Mouse (Mus musculus): Measurements from ENCODE around the gene Plin5.
"Not testable (repeated sequence)": the region's sequence is repeated elsewhere in the genome, so short reads cannot be mapped to it uniquely, and the experiment has no call there.

The Plin5 gene

DNA sequence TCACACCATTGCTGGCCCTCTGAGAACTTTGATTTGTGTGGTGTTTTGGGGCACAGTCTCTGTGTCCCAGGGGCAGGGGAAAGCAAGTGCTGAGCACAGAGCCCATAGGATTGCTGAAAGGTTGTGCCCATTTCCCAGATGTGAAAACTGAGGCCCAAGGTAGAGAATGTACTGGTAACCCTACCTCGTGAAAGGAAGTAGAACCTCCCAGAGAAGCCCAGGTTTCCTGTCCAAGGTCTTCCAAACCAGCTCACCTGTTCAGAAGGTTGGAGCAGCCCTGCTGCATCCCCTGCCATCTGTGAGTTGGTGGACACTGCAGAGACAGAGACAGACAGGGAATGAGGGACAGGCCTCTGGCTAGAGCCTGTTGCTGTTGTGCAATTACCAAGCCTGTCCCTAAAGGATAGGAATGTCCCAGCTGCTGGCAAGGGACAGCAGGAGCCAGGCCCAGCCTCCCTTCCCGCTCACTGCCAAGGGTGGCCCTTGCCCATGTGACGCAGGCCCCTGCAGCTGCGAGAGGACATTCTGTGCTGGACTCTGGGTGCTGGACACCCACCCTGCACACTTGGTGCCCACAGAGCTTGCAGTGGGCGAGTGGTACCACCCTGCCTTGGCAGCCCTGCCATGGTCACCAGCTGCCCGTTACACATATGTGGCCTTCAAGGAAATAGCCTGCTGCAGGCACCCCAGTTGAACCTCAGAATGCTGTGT is 8.9 kb downstream of the Plin5 start:
- no peak for DNase-seq (ENCODE audit: low read depth, low spot score)

DNA sequence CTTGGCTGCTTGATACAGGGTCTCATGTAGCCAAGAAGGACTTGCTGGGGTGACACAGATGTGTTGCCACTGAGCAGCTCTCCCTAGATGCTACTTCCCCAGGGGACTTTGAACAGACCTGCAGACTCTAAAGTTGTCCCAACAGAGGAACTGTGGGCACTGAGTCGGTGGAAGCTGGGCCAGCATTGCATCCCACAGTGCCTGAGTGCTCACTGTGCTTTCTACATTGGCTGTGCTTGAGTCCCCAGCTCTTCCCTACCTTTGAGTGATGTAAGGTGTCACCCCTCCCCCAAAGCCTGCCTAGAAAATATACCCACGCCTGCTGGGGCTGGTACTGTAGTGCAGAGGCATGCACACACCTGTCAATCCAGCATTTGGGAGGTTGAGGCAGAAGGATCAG is 9.7 kb downstream of the Plin5 start:
- no peak for DNase-seq (ENCODE audit: low read depth, low spot score)

DNA sequence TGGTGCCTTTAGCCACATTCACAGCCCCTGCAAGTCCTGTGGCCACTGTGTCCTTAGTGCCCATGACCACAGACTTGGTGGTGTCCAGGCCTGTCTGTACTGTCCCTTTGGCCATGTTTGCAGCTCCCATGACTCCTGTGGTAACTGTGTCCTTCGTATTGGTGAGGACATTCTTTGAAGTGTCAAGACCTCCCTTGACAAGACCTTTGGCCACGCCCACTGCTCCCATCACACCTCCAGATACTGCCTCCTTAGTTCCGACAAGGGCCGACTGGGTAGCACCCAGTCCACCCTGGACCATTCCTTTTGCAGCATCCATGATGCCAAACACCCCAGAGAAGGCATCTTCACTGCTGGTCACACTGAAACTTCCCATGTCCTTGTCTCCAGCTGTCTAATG is 10.4 kb downstream of the Plin5 start:
- DNase-seq (ENCODE audit: low read depth, low spot score), result no peak

DNA sequence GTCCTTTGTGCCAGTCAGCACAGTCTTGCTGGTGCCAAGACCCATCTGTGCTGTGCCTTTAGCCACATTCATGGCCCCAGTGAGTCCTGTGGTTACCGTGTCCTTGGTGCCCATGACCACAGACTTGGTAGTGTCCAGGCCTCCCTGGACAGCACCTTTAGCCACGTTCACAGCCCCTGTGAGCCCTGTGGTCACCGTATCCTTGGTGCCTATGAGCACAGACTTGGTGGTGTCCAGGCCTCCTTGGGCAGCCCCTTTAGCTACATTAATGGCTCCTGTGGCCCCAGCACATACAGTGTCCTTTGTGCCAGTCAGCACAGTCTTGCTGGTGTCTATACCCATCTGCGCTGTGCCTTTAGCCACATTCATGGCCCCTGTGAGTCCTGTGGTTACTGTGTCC is 11.0 kb downstream of the Plin5 start:
- DNase-seq (ENCODE audit: low read depth, low spot score), result not testable (repeated sequence)

DNA sequence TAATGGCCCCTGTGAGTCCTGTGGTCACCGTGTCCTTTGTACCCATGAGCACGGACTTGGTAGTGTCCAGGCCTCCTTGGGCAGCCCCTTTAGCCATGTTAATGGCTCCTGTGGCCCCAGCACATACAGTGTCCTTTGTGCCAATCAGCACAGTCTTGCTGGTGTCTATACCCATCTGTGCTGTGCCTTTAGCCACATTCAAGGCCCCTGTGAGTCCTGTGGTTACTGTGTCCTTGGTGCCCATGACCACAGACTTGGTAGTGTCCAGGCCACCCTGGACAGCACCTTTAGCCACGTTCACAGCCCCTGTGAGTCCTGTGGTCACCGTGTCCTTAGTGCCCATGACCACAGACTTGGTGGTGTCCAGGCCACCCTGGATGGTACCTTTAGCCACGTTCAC is 12.6 kb downstream of the Plin5 start:
- DNase-seq (ENCODE audit: low read depth, low spot score), result not testable (repeated sequence)

DNA sequence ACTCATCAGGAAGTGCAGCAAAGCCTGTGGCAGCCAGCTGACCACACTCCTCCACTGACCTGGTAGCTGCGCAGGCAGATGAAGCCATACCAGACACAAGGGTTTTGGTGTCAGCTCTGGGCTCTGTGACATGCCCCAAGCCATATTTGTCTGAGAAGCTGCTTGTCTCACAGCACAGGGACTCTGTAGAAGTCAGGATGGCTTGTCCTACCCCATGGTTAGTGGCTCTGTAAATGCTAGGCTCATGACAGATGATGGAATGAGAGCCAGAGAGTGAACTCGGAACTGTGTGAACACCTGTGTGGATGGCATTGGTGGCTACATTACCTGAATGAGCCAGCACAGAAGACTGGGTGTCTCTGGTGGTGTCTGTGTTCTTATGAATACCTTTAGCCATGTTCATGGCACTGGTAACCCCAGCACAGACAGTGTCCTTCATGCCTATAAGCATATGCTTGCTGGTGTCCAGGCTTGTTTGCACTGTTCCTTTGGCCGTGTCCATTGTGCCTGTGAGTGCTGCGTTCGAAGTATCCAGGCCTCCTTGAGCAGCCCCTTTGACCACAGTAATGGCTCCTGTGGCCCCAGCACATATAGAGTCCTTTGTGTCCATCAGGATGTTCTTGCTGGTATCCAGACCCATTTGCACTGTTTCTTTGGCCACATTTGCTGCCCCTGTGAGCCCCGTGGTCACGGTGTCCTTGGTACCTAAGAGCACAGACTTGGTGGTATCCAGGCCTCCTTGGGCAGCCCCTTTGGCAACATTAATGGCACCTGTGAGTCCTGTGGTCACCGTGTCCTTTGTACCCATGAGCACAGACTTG is 13.7 kb downstream of the Plin5 start:
- no peak for DNase-seq (ENCODE audit: low read depth, low spot score)

DNA sequence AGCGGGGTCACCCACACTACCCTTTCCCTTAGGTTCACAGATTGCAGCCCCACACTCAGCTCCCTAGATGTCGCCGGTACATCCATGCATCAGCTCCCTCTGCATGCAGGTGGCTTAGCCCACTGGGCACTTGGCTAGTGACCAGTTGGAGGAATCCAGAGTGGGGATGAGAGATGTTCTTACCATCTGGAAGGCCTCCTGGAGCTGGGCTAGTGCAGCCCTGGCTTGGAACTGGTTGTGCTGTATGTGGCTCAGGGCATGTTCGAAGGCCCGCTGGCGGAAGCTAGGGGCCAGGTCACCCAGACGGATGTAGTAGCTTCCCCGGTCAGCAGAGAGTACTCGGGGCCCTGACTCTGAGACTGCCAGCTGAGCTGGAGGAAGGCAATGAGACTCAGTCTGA is 14.5 kb downstream of the Plin5 start:
- no peak for DNase-seq (ENCODE audit: low read depth, low spot score)

DNA sequence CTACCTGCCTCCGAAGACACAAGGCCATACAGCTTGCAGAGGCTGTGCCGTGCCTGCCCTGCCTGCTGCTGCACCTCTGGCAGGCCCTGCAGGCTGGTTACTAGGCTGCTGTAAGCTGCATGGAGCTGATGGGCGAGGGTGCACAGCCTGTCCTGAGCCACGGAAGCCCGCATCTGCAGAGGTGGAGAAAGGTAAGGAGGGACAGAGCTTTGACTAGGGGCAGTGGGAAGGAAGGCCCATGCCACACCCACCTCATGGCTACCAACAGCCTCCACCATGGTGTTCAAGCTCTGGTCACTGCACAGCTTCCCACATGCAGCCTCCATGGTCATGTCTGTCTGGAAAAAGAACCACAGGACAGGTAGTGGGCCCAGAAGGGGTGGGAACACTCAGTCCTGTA is 15.2 kb downstream of the Plin5 start:
- no peak for DNase-seq (ENCODE audit: low read depth, low spot score)

DNA sequence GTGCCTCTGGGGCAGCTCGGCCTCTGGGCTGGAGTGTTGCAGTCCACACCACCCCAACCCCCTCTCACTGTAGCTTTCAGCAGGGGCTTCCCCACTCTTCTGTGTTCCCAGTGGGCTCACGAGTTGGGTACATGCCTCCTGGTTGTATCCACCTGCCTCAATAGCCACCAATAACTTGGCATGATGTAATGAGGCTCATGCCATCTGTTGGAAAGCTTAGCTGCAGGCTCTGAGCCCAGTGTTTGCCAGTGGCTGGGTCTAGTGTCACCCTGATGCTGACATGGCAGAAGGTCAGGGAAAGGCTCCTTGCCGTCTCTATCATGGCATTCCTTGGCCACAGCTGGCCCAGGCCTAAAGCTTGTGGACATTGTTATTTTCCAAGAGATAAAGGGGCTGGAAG is 16.6 kb downstream of the Plin5 start:
- no peak for DNase-seq (ENCODE audit: low read depth, low spot score)

DNA sequence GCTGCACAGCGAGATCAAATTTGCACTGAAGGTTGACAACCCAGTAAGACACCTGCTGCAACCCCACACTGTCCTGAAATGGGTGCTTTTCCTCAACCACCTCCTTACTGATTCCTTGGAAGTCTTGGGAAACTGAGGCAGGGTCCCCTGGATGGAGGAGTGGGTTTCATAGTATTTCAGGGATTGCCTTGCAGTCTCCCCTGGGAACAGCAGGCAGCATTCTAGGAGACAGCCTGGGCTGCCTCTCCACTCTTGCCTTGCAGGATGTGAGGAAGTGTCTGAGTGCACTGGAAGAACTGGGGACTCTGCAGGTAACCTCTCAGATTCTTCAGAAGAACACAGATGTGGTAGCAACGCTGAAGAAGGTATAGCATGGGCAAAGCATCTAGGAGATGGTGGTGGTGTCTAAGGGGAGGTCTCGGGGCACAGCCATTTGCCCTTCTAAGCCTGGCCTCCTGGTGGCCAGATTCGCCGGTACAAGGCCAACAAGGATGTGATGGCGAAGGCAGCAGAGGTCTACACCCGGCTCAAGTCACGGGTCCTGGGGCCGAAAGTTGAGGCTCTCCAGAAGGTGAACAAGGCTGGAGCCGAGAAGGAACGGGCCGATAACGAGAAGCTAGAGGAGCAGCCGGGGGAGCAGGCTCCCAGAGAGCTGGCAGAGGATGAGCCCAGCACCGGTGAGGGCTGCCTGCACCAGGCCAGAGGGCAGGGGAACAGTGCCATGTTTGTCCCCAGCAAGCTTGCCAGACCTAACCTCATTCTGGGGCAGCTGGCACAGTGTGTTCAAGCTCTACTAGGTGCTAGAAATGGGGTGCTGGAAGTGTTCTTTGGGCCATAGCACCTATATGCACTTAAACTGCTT is 18.5 kb downstream of the Plin5 start:
- DNase-seq (ENCODE audit: low read depth, low spot score), result no peak

DNA sequence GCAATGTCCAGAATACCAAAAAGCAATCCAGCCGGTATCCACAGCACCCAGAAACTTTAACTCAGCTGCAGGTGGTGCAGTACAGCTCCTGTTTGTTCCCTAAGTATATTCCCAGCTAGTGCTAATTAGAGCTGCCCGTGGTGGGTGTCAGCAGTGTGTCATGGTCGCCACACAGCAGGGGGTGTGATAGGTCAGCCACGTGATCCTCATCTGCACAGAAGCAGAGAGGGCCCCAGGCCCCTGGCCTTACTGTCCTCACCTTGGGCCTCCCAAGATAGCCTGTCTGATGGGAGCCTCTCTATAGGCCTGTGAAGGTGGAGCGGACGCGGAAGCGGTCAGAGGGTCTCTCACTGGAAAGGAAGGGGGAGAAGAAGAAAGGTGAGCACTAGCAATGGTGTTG is 19.2 kb downstream of the Plin5 start:
- no peak for DNase-seq (ENCODE audit: low read depth, low spot score)

DNA sequence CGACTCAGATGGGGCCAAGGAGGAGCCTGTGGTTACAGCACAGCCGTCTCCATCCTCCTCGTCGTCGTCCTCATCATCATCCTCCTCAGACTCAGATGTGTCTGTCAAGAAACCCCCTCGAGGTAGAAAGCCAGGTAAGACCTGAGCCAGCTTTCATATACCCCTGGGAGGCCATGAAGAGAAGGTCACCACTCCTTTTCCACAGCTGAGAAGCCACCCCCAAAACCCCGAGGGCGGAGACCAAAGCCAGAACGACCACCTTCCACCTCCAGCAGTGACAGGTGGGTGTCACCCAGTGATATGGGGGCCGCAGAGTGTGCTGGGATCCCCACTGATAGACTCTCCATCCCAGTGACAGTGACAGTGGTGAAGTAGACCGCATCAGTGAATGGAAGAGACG is 20.5 kb downstream of the Plin5 start:
- DNase-seq (ENCODE audit: low read depth, low spot score), result no peak

DNA sequence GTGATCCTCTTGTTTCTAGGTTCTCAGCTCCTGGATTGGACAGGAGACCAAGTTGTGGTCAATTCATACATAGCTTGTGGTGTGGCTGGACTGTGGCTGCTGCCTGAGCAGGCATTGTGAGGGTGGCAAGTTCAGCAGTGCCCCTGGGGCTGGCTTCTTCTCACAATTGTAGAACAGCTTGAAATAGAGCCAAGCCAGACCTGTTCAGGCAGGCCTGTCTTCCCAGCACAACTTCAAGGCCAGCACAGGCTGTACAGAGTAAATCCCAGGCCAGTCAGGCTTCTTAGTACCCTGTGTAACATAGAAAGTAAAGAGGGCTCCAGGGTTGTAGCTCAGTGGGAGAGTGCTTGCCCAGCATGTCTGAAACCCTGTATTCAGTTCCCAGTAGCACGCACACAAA is 24.6 kb downstream of the Plin5 start:
- DNase-seq (ENCODE audit: low read depth, low spot score), result no peak

DNA sequence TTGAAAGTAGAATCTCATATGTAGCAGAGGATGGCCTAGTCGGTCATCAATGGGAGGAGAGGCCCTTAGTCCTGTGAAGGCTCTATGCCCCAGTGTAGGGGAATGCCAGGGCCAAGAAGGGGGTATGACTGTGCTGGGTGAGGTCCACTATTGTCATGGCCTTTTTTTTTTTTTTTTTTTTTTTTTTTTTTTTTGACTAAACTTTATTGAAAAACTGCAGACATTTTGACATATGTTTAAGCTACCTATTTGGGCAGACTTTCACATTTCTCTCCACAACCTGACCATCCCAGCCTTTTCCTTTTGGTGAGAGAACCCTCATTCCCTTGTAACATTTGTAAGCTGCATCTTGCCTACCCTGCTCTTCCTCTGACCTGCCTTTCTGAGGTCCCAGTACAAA is 25.1 kb downstream of the Plin5 start:
- DNase-seq (ENCODE audit: low read depth, low spot score), result no peak

DNA sequence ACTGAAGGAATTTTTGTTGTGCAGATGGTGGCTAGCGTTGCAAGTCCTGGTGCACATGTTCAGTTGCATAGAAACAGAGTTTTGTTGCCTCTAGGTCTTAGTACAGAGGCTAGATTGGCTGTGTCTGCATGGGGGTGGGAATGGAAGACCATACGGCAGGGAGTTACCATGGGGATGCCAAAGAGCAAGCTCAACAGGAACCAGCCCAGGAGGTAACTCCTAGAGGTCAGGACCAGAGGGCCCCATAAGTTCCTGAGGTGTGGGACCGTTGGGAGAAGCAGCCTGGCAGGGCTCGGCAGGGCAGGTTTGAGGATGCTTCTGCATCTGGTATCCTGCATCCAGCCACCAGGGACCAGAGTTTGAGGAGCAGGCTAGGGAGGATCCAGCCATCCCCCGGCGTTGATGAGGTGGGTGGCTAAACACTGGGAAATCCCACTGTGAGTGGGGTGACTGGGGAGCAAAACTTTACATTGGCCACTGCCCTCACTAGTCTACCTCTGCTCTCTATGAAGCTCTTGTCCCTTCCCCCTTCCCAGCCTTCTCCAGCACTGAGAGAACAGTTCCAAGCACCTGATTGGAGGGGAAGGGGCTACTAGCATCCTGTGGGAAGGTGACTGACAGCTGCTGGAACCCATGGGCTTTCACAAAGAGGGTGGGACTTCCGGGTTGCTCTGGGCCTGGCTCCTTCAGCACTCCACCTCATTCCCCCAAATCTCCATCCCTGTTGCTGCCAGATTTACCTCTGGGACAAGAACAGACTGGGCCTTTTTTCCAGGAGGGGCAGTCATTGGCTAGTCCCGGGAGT is 36.4 kb downstream of the Plin5 start:
- DNase-seq (ENCODE audit: low read depth, low spot score), result peak; percentile 88

DNA sequence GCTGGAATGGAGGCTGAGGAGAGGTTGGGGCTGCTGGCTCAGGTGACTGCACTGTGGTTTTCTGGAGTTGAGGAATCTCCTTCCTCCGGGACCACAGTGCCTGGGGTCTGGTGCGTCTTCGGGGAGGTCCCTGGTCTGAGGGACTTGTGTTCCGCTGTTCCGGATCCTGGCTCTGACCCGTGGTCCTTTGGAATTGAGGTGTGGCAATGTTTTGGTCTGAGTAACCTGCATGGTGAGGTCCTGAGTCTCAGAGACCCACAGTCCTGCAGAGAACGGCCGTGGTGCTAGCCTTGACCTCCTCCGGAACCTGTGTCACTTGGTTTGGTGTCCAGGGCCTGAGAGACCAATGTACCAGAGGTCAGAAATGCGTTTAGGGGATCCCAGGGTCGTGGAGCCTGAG is 37.5 kb downstream of the Plin5 start:
- no peak for DNase-seq (ENCODE audit: low read depth, low spot score)

DNA sequence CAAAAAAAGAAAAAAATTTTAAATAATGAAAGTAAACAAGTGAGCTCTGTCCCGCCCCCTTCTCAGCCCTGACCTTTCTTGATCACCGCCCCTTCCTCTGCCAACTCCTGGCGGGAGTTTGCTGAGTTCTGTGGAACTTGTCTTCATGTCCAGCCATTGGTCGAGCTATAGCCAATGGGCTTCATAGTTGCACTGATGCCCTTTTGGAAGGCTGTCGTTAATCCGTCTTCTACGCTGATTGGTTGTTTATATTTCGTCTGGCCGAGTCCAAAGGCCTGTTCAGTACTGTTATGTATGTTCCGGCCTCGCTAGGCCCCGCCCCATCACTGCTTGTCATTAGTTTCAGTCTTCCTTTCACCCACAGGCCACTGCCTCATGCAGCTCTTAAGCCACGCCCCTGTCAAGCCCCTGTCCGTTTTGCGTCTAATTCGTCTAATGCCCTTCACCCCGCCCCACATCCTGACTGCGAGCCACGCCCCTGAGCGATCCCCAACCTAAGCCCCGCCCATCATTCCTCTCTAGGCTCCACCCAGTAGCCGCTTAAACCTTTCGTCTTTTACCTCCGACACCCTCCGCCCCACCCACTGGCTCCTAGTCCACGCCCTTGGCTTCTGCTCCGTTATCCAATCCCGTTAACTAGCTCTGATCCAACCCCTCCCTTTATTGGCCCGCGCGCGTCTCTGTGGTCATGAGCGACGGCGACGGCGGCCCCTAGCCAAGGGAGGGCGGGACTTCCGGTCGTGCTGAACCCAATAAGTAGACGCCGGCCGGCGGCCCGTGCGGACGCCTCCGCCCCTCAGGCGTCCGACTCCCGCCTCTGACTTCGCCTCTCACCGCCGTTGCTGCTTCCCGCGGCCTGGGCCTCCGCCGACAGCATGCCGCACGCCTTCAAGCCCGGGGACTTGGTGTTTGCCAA is 38.3 kb downstream of the Plin5 start, which contains the start of gene Hdgfl2:
TSS of gene Hdgfl2 (plus strand) at position 755 of the 916 bp plus-strand sequence.
- DNase-seq (ENCODE audit: low read depth, low spot score), result peak; percentile 100

DNA sequence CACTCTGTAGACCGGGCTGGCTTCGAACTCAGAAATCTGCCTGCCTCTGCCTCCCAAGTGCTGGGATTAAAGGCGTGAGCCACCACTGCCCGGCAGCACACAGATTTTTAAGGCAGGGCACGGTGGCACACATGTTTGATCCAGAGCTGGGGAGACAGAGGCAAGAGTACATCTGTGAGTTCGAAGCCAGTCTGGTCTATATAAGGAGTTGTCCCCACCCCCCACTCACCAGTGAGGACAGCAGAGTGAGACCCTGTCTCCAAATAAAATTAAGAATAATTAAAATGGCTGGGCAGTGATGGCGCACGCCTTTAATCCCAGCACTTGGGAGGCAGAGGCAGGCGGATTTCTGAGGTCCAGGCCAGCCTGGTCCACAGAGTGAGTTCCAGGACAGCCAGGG is 39.0 kb downstream of the Plin5 start:
- not testable (repeated sequence) for DNase-seq (ENCODE audit: low read depth, low spot score)

DNA sequence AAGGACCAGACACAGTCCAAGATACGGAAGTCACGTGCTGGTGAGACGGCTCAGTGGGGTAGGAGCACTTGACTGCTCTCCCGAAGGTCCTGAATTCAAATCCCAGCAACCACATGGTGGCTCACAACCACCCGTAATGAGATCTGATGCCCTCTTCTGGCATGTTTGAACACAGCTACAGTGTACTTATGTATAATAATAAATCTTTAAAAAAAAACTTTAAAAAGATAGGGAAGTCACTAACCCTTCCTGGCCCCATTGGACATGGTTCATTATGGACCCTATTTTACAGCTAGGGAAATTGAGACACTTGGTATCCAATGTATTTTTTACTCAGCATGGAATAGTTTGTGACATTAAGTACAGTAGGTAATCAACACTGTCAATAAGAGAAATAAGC is 39.9 kb downstream of the Plin5 start:
- no peak for DNase-seq (ENCODE audit: low read depth, low spot score)

DNA sequence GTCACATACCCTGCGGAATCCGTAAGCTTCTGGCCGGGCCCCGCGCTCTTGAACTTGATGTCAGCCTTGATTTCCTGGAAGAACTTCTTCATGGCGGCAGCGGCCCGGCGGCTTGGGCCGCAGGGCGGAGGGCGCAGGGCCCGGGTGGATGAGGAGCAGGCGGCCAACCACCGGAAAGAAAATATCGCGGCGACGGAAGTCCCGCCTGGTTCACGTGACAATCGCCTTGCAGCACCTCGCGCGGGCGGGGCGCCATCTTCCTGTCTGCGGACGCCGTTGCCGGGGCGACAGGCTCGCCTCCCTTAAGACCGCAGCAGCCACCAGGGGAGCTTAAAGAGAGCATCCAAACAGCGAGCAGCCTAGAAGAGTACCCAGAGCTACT is 42.6 kb downstream of the Plin5 start, which contains the start of gene Ubxn6:
TSS of gene Ubxn6 (minus strand) at position 202 of the 382 bp plus-strand sequence.
- peak; percentile 94 for DNase-seq (ENCODE audit: low read depth, low spot score)
